Mouse (Mus musculus): ENCODE data around the gene 1700010I14Rik.

DNA sequence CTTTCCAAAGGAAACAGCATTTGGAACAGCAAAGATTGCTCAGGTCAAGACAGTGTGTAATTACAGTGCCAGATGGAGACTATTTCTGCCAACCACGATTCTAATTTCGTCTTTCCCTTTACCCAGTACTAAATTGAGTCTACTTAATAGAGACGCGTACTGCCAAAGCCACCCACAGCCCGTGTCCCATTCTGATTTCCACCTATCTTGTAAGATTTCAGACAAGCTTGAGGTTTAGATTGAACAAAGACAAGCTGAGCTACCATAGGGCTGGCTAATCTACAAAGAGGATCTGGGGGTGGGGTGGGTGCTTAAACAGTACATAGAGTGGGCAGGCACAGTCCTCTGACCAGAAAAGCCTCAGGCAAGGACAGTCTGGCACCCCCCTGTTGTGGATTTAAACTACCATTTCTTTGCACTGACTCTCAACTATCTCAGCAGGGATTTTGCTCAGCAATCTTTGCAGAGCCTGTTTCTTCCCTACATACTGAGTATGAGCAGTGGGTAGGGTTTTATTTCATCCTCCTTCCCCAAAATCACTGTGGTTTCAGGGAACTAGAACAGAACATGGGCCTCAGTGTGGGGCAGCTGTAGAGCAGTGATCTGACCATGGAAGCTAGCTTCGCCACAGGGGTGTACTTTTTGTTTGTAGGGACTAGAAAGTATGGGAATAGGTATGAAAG, 44.4 kb downstream of the 1700010I14Rik start:
- TF ChIP-seq CTCF (conservative IDR thresholded peaks at IDR 0.05; ENCODE audit: insufficient read depth, insufficient read length, low read depth, low read length) (no peak), POLR2A (IDR thresholded peaks at IDR 0.05; ENCODE audit: low read depth, low read length) (no peak)
